Mouse (Mus musculus) liver, adult 2 months (tissue): ENCODE results near the gene Atp6v0a4.

Experiments
- CTCF ChIP-seq: fragments of 200-500 bp; IDR thresholded peaks from 2 replicates; pipeline ENCODE4 v1.5.1; 2011; ENCODE audit warnings: low read depth, low read length, control low read depth
- POLR2A ChIP-seq: fragments of 200-500 bp; IDR thresholded peaks from 2 replicates; pipeline ENCODE4 v1.6.1; 2011; ENCODE audit warnings: low read length, control low read depth; ENCODE audit not compliant: insufficient read depth; ENCODE audit errors: extremely low read depth

DNA sequence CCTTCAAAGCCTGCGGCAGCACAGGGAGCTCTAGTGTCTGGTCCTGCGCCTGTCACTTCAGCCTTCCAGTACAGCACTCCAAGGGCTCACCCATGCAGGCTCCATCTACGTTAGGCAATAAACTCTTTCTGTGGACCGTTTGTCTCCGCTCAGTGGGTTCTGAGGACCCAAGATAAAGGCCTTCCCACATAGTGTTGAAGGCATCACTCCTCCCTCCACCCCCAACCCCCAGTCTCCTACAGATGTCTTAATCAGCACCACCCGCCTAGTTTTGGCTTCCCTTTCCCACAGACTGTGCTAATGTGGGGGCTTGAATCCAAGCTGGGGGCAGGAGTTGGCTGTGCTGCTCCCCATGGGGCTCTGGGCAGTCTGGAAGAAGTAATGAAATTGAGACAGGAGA, 20.6 kb downstream of the Atp6v0a4 start:
- TF ChIP-seq CTCF (no peak), POLR2A (no peak)
